In genomic region chr14:25467911-25468668, GRCm38 (mm10) we compare ENCODE assay signal across 9 mouse cellular contexts. TPM values are rescaled to one million over a fixed set of nuclear protein-coding genes. Genes with fewer than 3 reads are reported as not detected.
DNase-seq lines count a peak whose midpoint lies in the region; ATAC-seq lines count a peak whose summit lies in the region.
"Had no signal": no experiment of that assay in that cellular context is flagged by ENCODE, and none has a peak within 500 bp of the region (broad histone marks: within the 10 kb centered on the region; RNA-seq: fewer than 3 reads in every experiment).

No protein-coding gene starts in this region.

- H3K4me3 ChIP-seq in heart, embryonic 11.5 days (ENCODE audit: low read depth, low read length), result no peak overlapping the region
- H3K4me3 ChIP-seq in midbrain, embryonic 12.5 days, result no peak overlapping the region
- H3K4me3 ChIP-seq in midbrain, embryonic 15.5 days, result no peak overlapping the region
- no peak overlapping the region for H3K4me3 ChIP-seq in heart, embryonic 16.5 days (ENCODE audit: low read length)
- no peak overlapping the region for H3K4me3 ChIP-seq in limb, embryonic 13.5 days
- H3K4me3 ChIP-seq: neural tube, embryonic 12.5 days had no signal

- no peaks in the 10 kb centered on the region for H3K9me3 ChIP-seq in heart, embryonic 11.5 days (replicated peaks; ENCODE audit: control insufficient read depth, low read length)
- H3K9me3 ChIP-seq in midbrain, embryonic 12.5 days, result no peaks in the 10 kb centered on the region
- no peaks in the 10 kb centered on the region for H3K9me3 ChIP-seq in midbrain, embryonic 15.5 days
- H3K9me3 ChIP-seq in heart, embryonic 16.5 days (replicated peaks; ENCODE audit: control insufficient read depth, low read length), result no peaks in the 10 kb centered on the region
- H3K9me3 ChIP-seq in limb, embryonic 13.5 days, result no peaks in the 10 kb centered on the region
- H3K9me3 ChIP-seq: neural tube, embryonic 12.5 days had no signal

- H3K27me3 ChIP-seq in heart, embryonic 11.5 days (ENCODE audit: control insufficient read depth, insufficient read depth, low read length), result no peaks in the 10 kb centered on the region
- H3K27me3 ChIP-seq in midbrain, embryonic 12.5 days, result no peaks in the 10 kb centered on the region
- no peaks in the 10 kb centered on the region for H3K27me3 ChIP-seq in midbrain, embryonic 15.5 days (replicated peaks)
- no peaks in the 10 kb centered on the region for H3K27me3 ChIP-seq in heart, embryonic 16.5 days (ENCODE audit: control insufficient read depth, insufficient read depth, low read length)
- no peaks in the 10 kb centered on the region for H3K27me3 ChIP-seq in limb, embryonic 13.5 days
- H3K27me3 ChIP-seq: neural tube, embryonic 12.5 days had no signal

- peak overlapping the region; percentile 12; the same call in 1 of the 2 replicates for H3K9ac ChIP-seq in heart, embryonic 11.5 days (ENCODE audit: low read depth, low read length)
- no peak overlapping the region for H3K9ac ChIP-seq in midbrain, embryonic 12.5 days (replicated peaks)
- H3K9ac ChIP-seq in midbrain, embryonic 15.5 days, result no peak overlapping the region
- H3K9ac ChIP-seq in heart, embryonic 16.5 days (ENCODE audit: low read length), result no peak overlapping the region; the same call in 1 of the 2 replicates
- H3K9ac ChIP-seq in limb, embryonic 13.5 days, result no peak overlapping the region
- H3K9ac ChIP-seq: neural tube, embryonic 12.5 days had no signal

- intact Hi-C loops in heart, postnatal 25 days (cut with DNase I), result no loop called here

- ATAC-seq in heart, embryonic 11.5 days (replicated peaks; ENCODE audit: insufficient number of reproducible peaks, low FRiP score, low TSS enrichment), result no peak
- ATAC-seq in midbrain, embryonic 12.5 days (ENCODE audit: low FRiP score, low read depth), result no peak
- ATAC-seq in midbrain, embryonic 15.5 days (replicated peaks), result no peak
- no peak for ATAC-seq in heart, embryonic 16.5 days (replicated peaks; ENCODE audit: extremely low read depth, insufficient read depth, low FRiP score)
- ATAC-seq in limb, embryonic 13.5 days (ENCODE audit: low FRiP score, low read depth), result no peak

- DNase-seq in heart, postnatal 25 days (ENCODE audit: low spot score), result no peak
- no peak for DNase-seq in thymus, postnatal 36 days
- DNase-seq in left cerebral cortex, adult 18-20 months (ENCODE audit: low spot score in 2 of 2), result no peak

- peaks cover 97% of the 10 kb centered on the region for H3K4me1 ChIP-seq in heart, embryonic 11.5 days (ENCODE audit: control insufficient read depth, insufficient read depth, low read length)
- peaks cover 98% of the 10 kb centered on the region for H3K4me1 ChIP-seq in midbrain, embryonic 12.5 days
- H3K4me1 ChIP-seq in midbrain, embryonic 15.5 days, result peaks cover 97% of the 10 kb centered on the region
- peaks cover 95% of the 10 kb centered on the region for H3K4me1 ChIP-seq in heart, embryonic 16.5 days (ENCODE audit: control insufficient read depth, insufficient read depth, low read length)
- peaks cover 98% of the 10 kb centered on the region for H3K4me1 ChIP-seq in limb, embryonic 13.5 days

- peak overlapping the region; percentile 29 for H3K4me2 ChIP-seq in heart, embryonic 11.5 days
- no peak overlapping the region for H3K4me2 ChIP-seq in midbrain, embryonic 12.5 days (replicated peaks)
- no peak overlapping the region for H3K4me2 ChIP-seq in midbrain, embryonic 15.5 days
- no peak overlapping the region for H3K4me2 ChIP-seq in heart, embryonic 16.5 days (ENCODE audit: low read depth, low read length)
- H3K4me2 ChIP-seq in limb, embryonic 13.5 days (replicated peaks), result peak overlapping the region; percentile 21; the same call in 1 of the 2 replicates
- H3K4me2 ChIP-seq: neural tube, embryonic 12.5 days had no signal

- no peaks in the 10 kb centered on the region for H3K36me3 ChIP-seq in heart, embryonic 11.5 days (ENCODE audit: control insufficient read depth, insufficient read depth, low read length)
- no peaks in the 10 kb centered on the region for H3K36me3 ChIP-seq in midbrain, embryonic 12.5 days
- H3K36me3 ChIP-seq in midbrain, embryonic 15.5 days (replicated peaks), result no peaks in the 10 kb centered on the region
- no peaks in the 10 kb centered on the region for H3K36me3 ChIP-seq in heart, embryonic 16.5 days (ENCODE audit: control insufficient read depth, insufficient read depth)
- peaks cover 12% of the 10 kb centered on the region; the same call in 1 of the 2 replicates for H3K36me3 ChIP-seq in limb, embryonic 13.5 days
- H3K36me3 ChIP-seq: neural tube, embryonic 12.5 days had no signal

- 57% methylated on average over 10 of the region's 10 CpGs for WGBS in heart, embryonic 11.5 days (ENCODE audit: insufficient replicate concordance)
- WGBS in midbrain, embryonic 12.5 days, result 82% methylated on average over 10 of the region's 10 CpGs
- 60% methylated on average over 10 of the region's 10 CpGs for WGBS in midbrain, embryonic 15.5 days
- WGBS in heart, embryonic 16.5 days, result 40% methylated on average over 10 of the region's 10 CpGs
- 71% methylated on average over 10 of the region's 10 CpGs for WGBS in limb, embryonic 13.5 days

- H3K27ac ChIP-seq in heart, embryonic 11.5 days (ENCODE audit: low read depth, low read length), result peak overlapping the region; percentile 83
- peak overlapping the region; percentile 17 for H3K27ac ChIP-seq in midbrain, embryonic 12.5 days (replicated peaks)
- H3K27ac ChIP-seq in midbrain, embryonic 15.5 days, result no peak overlapping the region
- H3K27ac ChIP-seq in heart, embryonic 16.5 days (ENCODE audit: low read length), result peak overlapping the region; percentile 82
- peak overlapping the region; percentile 39 for H3K27ac ChIP-seq in limb, embryonic 13.5 days
- H3K27ac ChIP-seq: neural tube, embryonic 12.5 days had no signal

RNA-seq across cellular contexts. Expression of gene Zmiz1, which starts 9.1 kb away (rescaled TPM):
- polyA plus RNA-seq in heart, embryonic 11.5 days (2014; fragmentation: Nextera tagmentation; extraction: Ambion mirVana), result 34.9 and 36.2 TPM in 2 replicates
- total RNA-seq in heart, postnatal 25 days (2021), result 10 to 100 TPM; 40.2 to 49.9 TPM
- polyA plus RNA-seq in midbrain, embryonic 12.5 days (2016; fragmentation: Nextera tagmentation; extraction: Ambion mirVana), result 79.4 and 82.5 TPM in 2 replicates
- polyA plus RNA-seq in midbrain, embryonic 15.5 days (2015; fragmentation: Nextera tagmentation; extraction: Ambion mirVana), result 77.3 and 78.8 TPM in 2 replicates
- 20.6 and 22.6 TPM in 2 replicates for polyA plus RNA-seq in heart, embryonic 16.5 days (2015; fragmentation: Nextera tagmentation; extraction: Ambion mirVana)
- 66.7 and 68.6 TPM in 2 replicates for polyA plus RNA-seq in limb, embryonic 13.5 days (2015; fragmentation: Nextera tagmentation; extraction: Ambion mirVana)
- total RNA-seq in left cerebral cortex, adult 18-20 months (2021), result 100 to 1,000 TPM in 1 of 2 experiments, 10 to 100 TPM in 1; 89.2 to 100 TPM

Comparison
In these comparisons a context has a peak if more than half of its experiments do, and no peak if none do; other contexts are left out.
1. H3K4me2 ChIP-seq: peak in heart, embryonic 11.5 days (single experiment) and limb, embryonic 13.5 days (single experiment); none in midbrain, embryonic 12.5 days (single experiment), midbrain, embryonic 15.5 days (single experiment) and heart, embryonic 16.5 days (single experiment).